Mouse (Mus musculus) erythroblast, embryonic 14.5 days (primary cell): ENCODE data around the gene Ttyh2. TPM values are rescaled to one million over a fixed set of nuclear protein-coding genes. Genes with fewer than 3 reads are reported as not detected.

Source experiments
- H3K27me3 ChIP-seq: 2 replicates; pipeline ENCODE4 v1.6.1; 2012; ENCODE audit warnings: inconsistent platforms; ENCODE audit not compliant: control insufficient read depth
- H3K36me3 ChIP-seq: 2 replicates; pipeline ENCODE4 v1.6.1; 2012; ENCODE audit warnings: mild to moderate bottlenecking, inconsistent platforms; ENCODE audit not compliant: control insufficient read depth
- H3K4me1 ChIP-seq: 2 replicates; pipeline ENCODE4 v1.6.1; 2012; ENCODE audit warnings: inconsistent platforms; ENCODE audit not compliant: control insufficient read depth
- H3K4me3 ChIP-seq: replicated peaks from 2 replicates; pipeline ENCODE3; 2012; ENCODE audit warnings: moderate library complexity, mild to moderate bottlenecking, inconsistent platforms
- H3K9me3 ChIP-seq: 2 replicates; pipeline ENCODE4 v1.6.1; 2012; ENCODE audit warnings: low read length, inconsistent platforms, mixed read lengths; ENCODE audit not compliant: control insufficient read depth
- GATA1 ChIP-seq: IDR thresholded peaks from 2 replicates; pipeline ENCODE4 v1.6.1; 2012; ENCODE audit warnings: low read length, inconsistent platforms, mixed read lengths
- TAL1 ChIP-seq: IDR thresholded peaks from 3 replicates; pipeline ENCODE4 v1.6.1; 2012; ENCODE audit warnings: low read length, inconsistent platforms, mixed read lengths
- polyA plus RNA-seq: library from polyadenylated mRNA; stranded (reverse); fragments of >175 nt; gene quantifications from 2 replicates; pipeline ENCODE4 v1.2.3, GENCODE M21; 2012

Ttyh2 gene
- polyA plus RNA-seq, 1 experiment = 0.02 TPM

DNA sequence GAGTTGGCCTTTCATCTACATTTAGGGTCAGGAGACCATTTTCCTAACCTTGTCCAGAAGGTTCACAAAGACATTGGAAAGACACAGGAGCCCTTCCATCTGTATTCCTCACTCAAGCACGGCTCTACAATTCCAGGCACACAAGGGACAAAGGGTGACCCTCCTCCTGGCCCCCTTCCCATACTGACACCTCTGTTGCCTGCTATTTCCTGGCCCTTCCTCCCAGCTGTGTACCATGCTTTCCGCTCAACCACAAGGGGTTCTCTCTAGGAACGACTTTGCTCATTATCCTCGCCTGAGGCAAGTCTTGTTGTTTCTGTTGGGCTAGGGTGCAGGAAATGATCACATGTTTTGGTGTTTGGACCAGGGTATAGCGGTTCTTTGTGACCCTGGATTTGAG, 53.1 kb downstream of the Ttyh2 start:
- H3K36me3 ChIP-seq = no peaks in the 10 kb centered on the region
- no peaks in the 10 kb centered on the region for H3K4me1 ChIP-seq
- no peak overlapping the region for H3K4me3 ChIP-seq
- TF ChIP-seq TAL1 (no peak), GATA1 (no peak)
- peaks cover 20% of the 10 kb centered on the region for H3K27me3 ChIP-seq
- H3K9me3 ChIP-seq = no peaks in the 10 kb centered on the region

DNA sequence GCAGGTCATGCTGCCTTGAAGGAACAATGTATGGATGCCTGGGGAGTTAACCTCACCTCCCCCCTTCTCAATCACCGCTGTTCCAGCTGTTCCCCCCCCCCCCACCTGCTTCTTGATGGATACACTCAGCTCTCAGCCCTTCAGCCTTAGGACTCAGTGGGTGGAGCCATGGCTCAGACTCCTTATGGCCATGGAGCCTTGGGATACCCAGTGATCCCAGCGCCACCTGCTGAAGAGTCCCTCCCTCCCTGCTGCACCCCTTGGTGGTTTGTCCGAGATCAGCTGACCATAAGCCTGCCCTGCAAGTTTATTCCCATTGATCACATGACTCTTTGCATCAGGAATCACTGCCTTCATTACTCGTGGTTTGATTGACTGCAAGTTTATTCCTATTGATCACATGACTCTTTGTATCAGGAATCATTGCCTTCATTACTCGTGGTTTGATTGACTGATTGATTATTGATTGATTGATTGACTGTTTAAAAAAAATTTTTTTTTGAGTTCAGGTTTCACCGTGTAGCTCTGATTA, 54.7 kb downstream of the Ttyh2 start:
- H3K4me1 ChIP-seq = no peaks in the 10 kb centered on the region
- no peak for TF ChIP-seq TAL1
- no peak for TF ChIP-seq GATA1
- H3K9me3 ChIP-seq = no peaks in the 10 kb centered on the region
- no peak overlapping the region for H3K4me3 ChIP-seq
- peaks cover 20% of the 10 kb centered on the region for H3K27me3 ChIP-seq
- H3K36me3 ChIP-seq = no peaks in the 10 kb centered on the region

DNA sequence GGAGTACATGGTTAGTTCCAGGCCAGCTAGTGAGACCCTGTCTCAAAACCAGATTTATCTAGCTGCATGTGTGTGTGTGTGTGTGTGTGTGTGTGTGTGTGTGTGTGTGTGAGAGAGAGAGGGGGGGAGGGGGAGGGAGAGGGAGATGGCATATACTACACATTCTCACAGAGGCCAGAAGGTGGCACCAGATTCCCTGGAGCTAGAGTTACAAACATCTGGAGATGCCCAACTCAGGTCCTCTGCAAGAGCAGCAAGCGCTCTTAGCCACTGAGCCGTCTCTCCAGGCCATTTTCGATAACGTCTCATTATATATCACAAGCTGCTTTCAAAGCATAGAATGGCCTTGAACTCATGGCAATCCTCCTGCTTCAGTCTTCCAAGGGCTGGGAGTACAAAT, 56.5 kb downstream of the Ttyh2 start:
- H3K4me3 ChIP-seq = no peak overlapping the region
- H3K36me3 ChIP-seq = no peaks in the 10 kb centered on the region
- peaks cover 16% of the 10 kb centered on the region for H3K27me3 ChIP-seq
- no peaks in the 10 kb centered on the region for H3K9me3 ChIP-seq
- H3K4me1 ChIP-seq = no peaks in the 10 kb centered on the region
- TF ChIP-seq GATA1 (no peak), TAL1 (no peak)

DNA sequence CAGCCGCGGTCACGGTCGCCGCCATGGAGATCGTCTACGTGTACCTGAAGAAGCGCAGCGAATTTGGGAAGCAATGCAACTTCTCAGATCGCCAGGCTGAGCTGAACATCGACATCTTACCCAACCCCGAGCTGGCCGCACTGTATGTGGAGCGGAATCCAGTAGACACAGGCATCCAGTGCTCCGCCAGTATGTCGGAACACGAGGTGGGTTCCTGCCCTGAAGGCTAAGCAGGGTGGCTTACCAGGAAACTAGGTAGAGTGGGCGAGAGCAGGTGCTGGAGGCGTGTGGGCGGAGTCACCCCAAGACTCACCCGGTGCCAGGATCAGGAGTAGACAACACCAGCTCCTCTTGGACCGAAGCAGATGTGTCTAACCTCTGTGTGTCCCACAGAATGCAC, 57.7 kb downstream of the Ttyh2 start:
- H3K4me1 ChIP-seq = no peaks in the 10 kb centered on the region
- H3K9me3 ChIP-seq = no peaks in the 10 kb centered on the region
- H3K36me3 ChIP-seq = no peaks in the 10 kb centered on the region
- no peak for TF ChIP-seq TAL1
- no peak for TF ChIP-seq GATA1
- peaks cover 4% of the 10 kb centered on the region for H3K27me3 ChIP-seq
- no peak overlapping the region for H3K4me3 ChIP-seq

DNA sequence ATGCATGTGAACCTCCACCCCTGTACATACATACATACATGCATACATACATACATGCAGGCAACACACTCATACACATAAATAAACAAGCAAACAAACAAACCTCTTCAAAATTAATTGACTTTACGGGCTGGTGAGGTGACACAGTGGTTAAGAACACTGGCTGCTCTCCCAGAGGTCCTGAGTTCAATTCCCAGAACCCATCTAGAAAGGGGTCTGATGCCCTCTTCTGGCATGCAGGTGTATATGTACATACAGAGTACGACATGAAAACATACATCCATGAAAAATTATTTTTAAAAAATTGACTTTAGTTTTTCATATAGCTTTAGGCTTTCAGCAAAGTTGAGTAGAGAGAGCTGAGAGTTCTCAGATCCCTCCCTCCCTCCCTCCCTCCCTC, 60.9 kb downstream of the Ttyh2 start:
- H3K27me3 ChIP-seq = no peaks in the 10 kb centered on the region
- no peaks in the 10 kb centered on the region for H3K4me1 ChIP-seq
- no peaks in the 10 kb centered on the region for H3K9me3 ChIP-seq
- H3K36me3 ChIP-seq = no peaks in the 10 kb centered on the region
- TF ChIP-seq GATA1 (no peak), TAL1 (no peak)
- no peak overlapping the region for H3K4me3 ChIP-seq

DNA sequence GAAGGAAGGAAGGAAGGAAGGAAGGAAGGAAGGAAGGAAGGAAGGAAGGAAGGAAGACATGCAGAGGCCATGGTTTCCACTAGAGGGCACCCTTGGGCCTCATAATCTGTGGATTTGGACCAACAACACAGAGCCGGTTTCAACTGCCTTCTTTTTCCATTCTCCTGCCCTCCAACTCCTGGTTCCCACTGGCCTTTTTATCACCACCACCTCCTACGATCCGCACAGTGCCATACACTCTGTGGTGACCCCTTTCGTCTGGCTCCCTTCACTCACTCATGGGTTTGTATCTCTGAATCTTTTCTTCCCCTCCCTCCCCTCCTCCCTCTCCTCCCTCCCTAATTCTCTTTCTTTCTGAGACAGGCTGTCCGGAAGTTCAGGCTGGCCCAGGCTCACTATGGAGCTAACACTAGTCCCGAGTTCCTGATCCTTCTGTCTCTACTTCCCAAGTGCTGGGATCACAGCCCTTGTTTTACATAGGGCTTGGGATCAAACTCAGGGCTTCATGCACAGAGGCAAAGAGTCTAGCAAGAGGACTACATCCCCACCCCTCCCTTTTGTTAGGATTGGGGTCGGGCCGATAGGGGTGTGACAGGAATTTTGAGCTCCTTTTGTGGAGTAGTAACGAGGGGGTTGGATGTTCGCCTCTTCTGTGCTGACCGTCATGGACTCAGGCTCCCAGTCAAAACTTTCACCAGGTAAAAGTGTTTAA, 61.8 kb downstream of the Ttyh2 start:
- H3K9me3 ChIP-seq = no peaks in the 10 kb centered on the region
- TF ChIP-seq TAL1 = no peak
- no peak for TF ChIP-seq GATA1
- no peak overlapping the region for H3K4me3 ChIP-seq
- no peaks in the 10 kb centered on the region for H3K27me3 ChIP-seq
- no peaks in the 10 kb centered on the region for H3K36me3 ChIP-seq
- no peaks in the 10 kb centered on the region for H3K4me1 ChIP-seq

DNA sequence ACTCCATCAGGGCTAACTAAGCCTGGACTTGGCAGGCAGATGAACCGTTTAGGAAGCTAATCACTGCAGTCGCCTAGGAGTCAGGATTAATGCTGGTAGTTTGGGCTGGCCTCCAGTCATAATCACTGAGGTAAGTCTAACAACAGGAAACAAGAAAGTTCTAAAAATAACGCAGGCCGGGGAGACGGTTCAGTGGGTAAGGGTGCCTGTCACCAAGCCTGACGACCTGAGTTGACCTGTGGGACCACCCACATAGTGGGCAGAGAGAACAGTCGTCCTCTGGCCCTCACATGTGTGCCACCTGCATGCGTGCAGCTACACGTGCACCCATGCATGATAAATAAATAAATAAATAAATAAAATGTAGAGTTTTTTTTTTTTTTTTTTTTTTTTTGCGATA, 65.4 kb downstream of the Ttyh2 start:
- H3K9me3 ChIP-seq = no peaks in the 10 kb centered on the region

DNA sequence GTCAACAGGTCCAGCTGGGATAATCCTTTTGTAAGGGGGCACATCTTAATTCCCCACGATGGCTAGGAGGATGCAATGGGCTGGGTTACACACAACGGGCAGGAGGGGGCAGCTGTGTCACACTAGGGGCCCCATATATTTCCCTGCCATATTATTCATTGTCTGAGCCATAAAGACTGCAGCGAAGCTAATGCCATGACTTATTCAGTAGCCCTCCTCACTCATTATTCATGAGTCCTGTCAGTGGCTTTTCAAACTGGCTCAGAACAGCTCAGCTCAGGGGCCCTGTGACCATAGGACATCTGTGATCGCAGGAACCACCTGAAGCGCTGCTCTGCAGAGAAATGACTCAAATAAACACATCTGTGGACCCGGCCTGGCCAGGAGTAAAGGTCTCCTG, 66.2 kb downstream of the Ttyh2 start:
- no peaks in the 10 kb centered on the region for H3K9me3 ChIP-seq

More for the DNA sequence above, 65.4 kb downstream of the Ttyh2 start:
- Histone ChIP-seq H3K27me3 (0 out of 2 replicates have a peak, but pooled peaks cover 2% of the 10 kb centered on the region), H3K4me3 (no peak overlapping the region), H3K36me3 (no peaks in the 10 kb centered on the region), H3K4me1 (no peaks in the 10 kb centered on the region; the same call in 1 of the 2 replicates)
- TF ChIP-seq TAL1 (no peak), GATA1 (no peak)

DNA sequence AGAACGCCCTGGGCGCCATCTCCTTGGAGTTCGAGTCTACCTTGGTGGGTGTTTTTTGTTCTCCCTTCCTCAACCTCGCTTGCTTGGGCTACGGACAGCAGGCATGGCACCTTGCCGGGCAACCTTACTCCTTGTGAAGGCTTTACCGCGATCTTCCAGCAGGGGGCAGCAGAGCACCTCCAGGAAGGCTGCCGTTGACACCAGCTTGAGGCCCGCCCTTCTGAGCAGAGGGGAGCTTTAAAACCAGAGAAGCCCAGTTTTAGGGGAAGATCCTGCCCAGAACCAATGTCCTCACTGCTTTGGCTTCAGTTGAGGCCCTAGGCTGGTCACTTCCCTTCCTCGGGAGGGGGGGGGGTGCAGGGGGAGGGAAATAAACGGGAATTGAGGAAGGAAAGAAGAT, 69.9 kb downstream of the Ttyh2 start:
- Histone ChIP-seq H3K36me3 (no peaks in the 10 kb centered on the region), H3K4me1 (no peaks in the 10 kb centered on the region; the same call in 1 of the 2 replicates), H3K9me3 (no peaks in the 10 kb centered on the region), H3K27me3 (0 out of 2 replicates have a peak, but pooled peaks cover 2% of the 10 kb centered on the region), H3K4me3 (no peak overlapping the region)
- TF ChIP-seq GATA1 = no peak

More for the DNA sequence above, 66.2 kb downstream of the Ttyh2 start:
- no peaks in the 10 kb centered on the region; the same call in 1 of the 2 replicates for H3K4me1 ChIP-seq
- TF ChIP-seq GATA1 = no peak
- TF ChIP-seq TAL1 = no peak
- no peaks in the 10 kb centered on the region for H3K36me3 ChIP-seq
- H3K4me3 ChIP-seq = no peak overlapping the region
- 0 out of 2 replicates have a peak, but pooled peaks cover 2% of the 10 kb centered on the region for H3K27me3 ChIP-seq
